Mouse (Mus musculus) cerebellum, postnatal 25 days (tissue): ENCODE data around the gene Ctxn1.

ENCODE experiments used
- DNase-seq, 2 experiments: peaks; one replicate each; pipeline ENCODE4 v3.0.0; 2021; ENCODE audit warnings: mixed read lengths in 2 of 2

Ctxn1 gene

GRCm38 (mm10) chr8:4213210-4214005, 45.7 kb downstream of the Ctxn1 start:
- peak in 1 of 2 experiments; percentile 42 for DNase-seq

- peak; percentile 35 to 40 for DNase-seq
Measured at GRCm38 (mm10) chr8:4212809-4213209, 46.3 kb downstream of the Ctxn1 start.

- no peak for DNase-seq
Measured at GRCm38 (mm10) chr8:4211097-4211496, 48.0 kb downstream of the Ctxn1 start.
